Mouse (Mus musculus) CH12.LX (cell line): Measurements from ENCODE around the gene Il2rb. TPM values are rescaled to one million over a fixed set of nuclear protein-coding genes. Genes with fewer than 3 reads are reported as not detected.

Experiments used
- DNase-seq: peaks from one replicate; pipeline ENCODE4 v3.0.0-alpha.2; 2013; ENCODE audit errors: extremely low read depth
- H3K27ac ChIP-seq: 2 replicates; pipeline ENCODE4 v1.5.1; 2012; ENCODE audit warnings: low read depth, mild to moderate bottlenecking, control low read depth, moderate library complexity; ENCODE audit not compliant: insufficient read depth
- H3K27me3 ChIP-seq: replicated peaks from 2 replicates; pipeline ENCODE3; 2012; ENCODE audit warnings: inconsistent platforms
- H3K36me3 ChIP-seq, 2 experiments: replicated peaks in 1 of 2; 2 replicates each; pipeline versions ENCODE3 to v1.6.1; 2012; ENCODE audit warnings: inconsistent platforms in 1 of 2, low read length in 1 of 2, mild to moderate bottlenecking in 1 of 2, mixed read lengths in 1 of 2, moderate library complexity in 1 of 2; ENCODE audit not compliant: control insufficient read depth in 1 of 2, insufficient read depth in 1 of 2
- H3K4me1 ChIP-seq, 2 experiments: 2 replicates each; pipeline ENCODE4 v1.6.1; 2012; ENCODE audit warnings: inconsistent platforms in 1 of 2, moderate library complexity in 1 of 2; ENCODE audit not compliant: insufficient read depth in 2 of 2, control insufficient read depth in 1 of 2
- H3K4me2 ChIP-seq: 2 replicates; pipeline ENCODE4 v1.6.1; 2012; ENCODE audit warnings: low read depth, mild to moderate bottlenecking, control low read depth; ENCODE audit not compliant: poor library complexity, insufficient read depth, severe bottlenecking
- H3K4me3 ChIP-seq, 3 experiments: fragments of 150-350 bp in 1 of 3; sonication (generic) in 1 of 3; replicated peaks in 1 of 3; 2 replicates each; pipeline versions ENCODE3 to v1.5.1; 2011 to 2012; ENCODE audit warnings: low read depth in 2 of 3, low read length in 2 of 3, mild to moderate bottlenecking in 2 of 3, moderate library complexity in 2 of 3, control low read depth in 1 of 3, improper control_type of control experiment in 1 of 3, inconsistent platforms in 1 of 3, mixed read lengths in 1 of 3; ENCODE audit not compliant: poor library complexity in 1 of 3
- H3K79me2 ChIP-seq: replicated peaks from 2 replicates; pipeline ENCODE4 v1.6.1; 2012; ENCODE audit warnings: mild to moderate bottlenecking, moderate library complexity; ENCODE audit not compliant: control insufficient read depth, poor library complexity, insufficient read depth, severe bottlenecking; ENCODE audit errors: extremely low read depth
- H3K9ac ChIP-seq: 2 replicates; pipeline ENCODE4 v1.6.1; 2012; ENCODE audit warnings: low read depth, mild to moderate bottlenecking, control low read depth, moderate library complexity; ENCODE audit not compliant: insufficient read depth
- H3K9me3 ChIP-seq: replicated peaks from 2 replicates; pipeline ENCODE3; 2012; ENCODE audit warnings: low read length, inconsistent platforms, mixed read lengths
- BHLHE40 ChIP-seq: IDR thresholded peaks from 2 replicates; pipeline ENCODE4 v1.6.1; 2011; ENCODE audit warnings: mild to moderate bottlenecking, low read depth, low read length, improper control_type of control experiment
- CHD1 ChIP-seq: IDR thresholded peaks from 2 replicates; pipeline ENCODE4 v1.6.1; 2012; ENCODE audit warnings: low read depth, low read length, improper control_type of control experiment, inconsistent platforms
- CHD2 ChIP-seq: IDR thresholded peaks from 2 replicates; pipeline ENCODE4 v1.6.1; 2011; ENCODE audit warnings: low read length, improper control_type of control experiment
- CTCF ChIP-seq, 2 experiments: IDR thresholded peaks in 1 of 2; conservative IDR thresholded peaks in 1 of 2; 2 replicates each; pipeline ENCODE4 v1.5.1; 2011 to 2012; ENCODE audit warnings: low read depth in 2 of 2, low read length in 2 of 2, improper control_type of control experiment in 1 of 2, inconsistent platforms in 1 of 2, mild to moderate bottlenecking in 1 of 2, moderate library complexity in 1 of 2
- E2F4 ChIP-seq: IDR thresholded peaks from 2 replicates; pipeline ENCODE4 v1.6.1; 2011; ENCODE audit warnings: low read depth, low read length, improper control_type of control experiment; ENCODE audit not compliant: insufficient replicate concordance
- ELF1 ChIP-seq: IDR thresholded peaks from 2 replicates; pipeline ENCODE4 v1.6.1; 2014; ENCODE audit warnings: low read depth, mild to moderate bottlenecking, inconsistent platforms, low read length, improper control_type of control experiment
- EP300 ChIP-seq: IDR thresholded peaks from 2 replicates; pipeline ENCODE4 v1.6.1; 2011; ENCODE audit warnings: low read length, improper control_type of control experiment
- ETS1 ChIP-seq: conservative IDR thresholded peaks from 2 replicates; pipeline ENCODE4 v1.6.1; 2012; ENCODE audit warnings: low read depth, mild to moderate bottlenecking, inconsistent platforms, low read length, improper control_type of control experiment, moderate library complexity
- GABPA ChIP-seq: IDR thresholded peaks from 2 replicates; pipeline ENCODE4 v1.6.1; 2012; ENCODE audit warnings: low read depth, low read length, improper control_type of control experiment, inconsistent platforms; ENCODE audit not compliant: insufficient replicate concordance
- HCFC1 ChIP-seq: IDR thresholded peaks from 2 replicates; pipeline ENCODE4 v1.6.1; 2012; ENCODE audit warnings: low read depth, mild to moderate bottlenecking, inconsistent platforms, low read length, improper control_type of control experiment
- IRF4 ChIP-seq: IDR thresholded peaks from 2 replicates; pipeline ENCODE4 v1.6.1; 2014; ENCODE audit warnings: low read depth, mild to moderate bottlenecking, inconsistent platforms, low read length, improper control_type of control experiment
- JUN ChIP-seq: IDR thresholded peaks from 2 replicates; pipeline ENCODE4 v1.6.1; 2011; ENCODE audit warnings: low read depth, mild to moderate bottlenecking, low read length, improper control_type of control experiment, moderate library complexity; ENCODE audit not compliant: insufficient read depth
- JUND ChIP-seq: conservative IDR thresholded peaks from 2 replicates; pipeline ENCODE4 v1.6.1; 2011; ENCODE audit warnings: low read depth, low read length, improper control_type of control experiment
- KAT2A ChIP-seq: IDR thresholded peaks from 2 replicates; pipeline ENCODE4 v1.6.1; 2012; ENCODE audit warnings: low read length, improper control_type of control experiment, inconsistent platforms; ENCODE audit not compliant: insufficient replicate concordance
- MAFK ChIP-seq: IDR thresholded peaks from 2 replicates; pipeline ENCODE4 v1.6.1; 2011; ENCODE audit warnings: low read length, improper control_type of control experiment; ENCODE audit not compliant: insufficient replicate concordance
- MAX ChIP-seq: IDR thresholded peaks from 2 replicates; pipeline ENCODE4 v1.6.1; 2011; ENCODE audit warnings: low read length, improper control_type of control experiment
- MAZ ChIP-seq: IDR thresholded peaks from 2 replicates; pipeline ENCODE4 v1.6.1; 2012; ENCODE audit warnings: low read depth, mild to moderate bottlenecking, inconsistent platforms, low read length, improper control_type of control experiment, moderate library complexity
- MEF2A ChIP-seq: IDR thresholded peaks from 2 replicates; pipeline ENCODE4 v1.6.1; 2014; ENCODE audit warnings: low read depth, mild to moderate bottlenecking, inconsistent platforms, low read length, improper control_type of control experiment, borderline replicate concordance
- MXI1 ChIP-seq: IDR thresholded peaks from 2 replicates; pipeline ENCODE4 v1.6.1; 2011; ENCODE audit warnings: mild to moderate bottlenecking, low read depth, low read length, improper control_type of control experiment
- MYC ChIP-seq: IDR thresholded peaks from 2 replicates; pipeline ENCODE4 v1.6.1; 2011; ENCODE audit warnings: low read depth, mild to moderate bottlenecking, improper control_type of control experiment, low read length
- NELFE ChIP-seq: IDR thresholded peaks from 2 replicates; pipeline ENCODE4 v1.6.1; 2011; ENCODE audit warnings: low read depth, low read length, improper control_type of control experiment
- NRF1 ChIP-seq: IDR thresholded peaks from 2 replicates; pipeline ENCODE4 v1.6.1; 2014; ENCODE audit warnings: low read depth, mild to moderate bottlenecking, inconsistent platforms, low read length, improper control_type of control experiment, moderate library complexity
- PAX5 ChIP-seq: IDR thresholded peaks from 2 replicates; pipeline ENCODE4 v1.6.1; 2012; ENCODE audit warnings: low read length, inconsistent platforms, mixed read lengths
- POLR2A ChIP-seq: IDR thresholded peaks from 2 replicates; pipeline ENCODE4 v1.6.1; 2011; ENCODE audit warnings: low read depth, mild to moderate bottlenecking, improper control_type of control experiment, low read length
- POLR2AphosphoS2 ChIP-seq: IDR thresholded peaks from 2 replicates; pipeline ENCODE4 v1.6.1; 2011; ENCODE audit warnings: low read depth, low read length, improper control_type of control experiment
- RAD21 ChIP-seq: IDR thresholded peaks from 2 replicates; pipeline ENCODE4 v1.6.1; 2011; ENCODE audit warnings: low read depth, mild to moderate bottlenecking, low read length, improper control_type of control experiment, moderate library complexity
- RCOR1 ChIP-seq: conservative IDR thresholded peaks from 2 replicates; pipeline ENCODE4 v1.6.1; 2012; ENCODE audit warnings: low read depth, mild to moderate bottlenecking, inconsistent platforms, low read length, improper control_type of control experiment
- SIN3A ChIP-seq: IDR thresholded peaks from 2 replicates; pipeline ENCODE4 v1.6.1; 2012; ENCODE audit warnings: low read length, improper control_type of control experiment, inconsistent platforms
- SMC3 ChIP-seq: IDR thresholded peaks from 2 replicates; pipeline ENCODE4 v1.6.1; 2011; ENCODE audit warnings: low read depth, low read length, improper control_type of control experiment
- TBP ChIP-seq: conservative IDR thresholded peaks from 2 replicates; pipeline ENCODE4 v1.6.1; 2011; ENCODE audit warnings: low read depth, low read length, improper control_type of control experiment
- TCF12 ChIP-seq: IDR thresholded peaks from 2 replicates; pipeline ENCODE4 v1.6.1; 2014; ENCODE audit warnings: low read depth, mild to moderate bottlenecking, inconsistent platforms, low read length, improper control_type of control experiment
- UBTF ChIP-seq: IDR thresholded peaks from 2 replicates; pipeline ENCODE4 v1.6.1; 2012; ENCODE audit warnings: low read depth, mild to moderate bottlenecking, inconsistent platforms, low read length, improper control_type of control experiment, moderate library complexity
- USF1 ChIP-seq: IDR thresholded peaks from 2 replicates; pipeline ENCODE4 v1.6.1; 2014; ENCODE audit warnings: low read depth, mild to moderate bottlenecking, inconsistent platforms, low read length, improper control_type of control experiment
- USF2 ChIP-seq: conservative IDR thresholded peaks from 2 replicates; pipeline ENCODE4 v1.6.1; 2011; ENCODE audit warnings: low read depth, low read length, improper control_type of control experiment
- ZC3H11A ChIP-seq: IDR thresholded peaks from 2 replicates; pipeline ENCODE4 v1.6.1; 2012; ENCODE audit warnings: low read depth, mild to moderate bottlenecking, inconsistent platforms, low read length, improper control_type of control experiment
- ZKSCAN1 ChIP-seq: IDR thresholded peaks from 2 replicates; pipeline ENCODE4 v1.6.1; 2012; ENCODE audit warnings: low read depth, inconsistent platforms, low read length, improper control_type of control experiment, borderline replicate concordance
- ZMIZ1 ChIP-seq: IDR thresholded peaks from 2 replicates; pipeline ENCODE4 v1.6.1; 2012; ENCODE audit warnings: low read depth, mild to moderate bottlenecking, inconsistent platforms, low read length, improper control_type of control experiment
- ZNF384 ChIP-seq: IDR thresholded peaks from 2 replicates; pipeline ENCODE4 v1.6.1; 2012; ENCODE audit warnings: low read depth, low read length, improper control_type of control experiment, inconsistent platforms
- dilution Hi-C: fragments of 300-500 bp; cut with MboI; formaldehyde crosslinking; loops from 2 replicates; pipeline ENCODE4 v1.14.3; 2020; ENCODE audit warnings: low sequenced_read_pairs; ENCODE audit not compliant: extremely low pct_unique_long_range_greater_than_20kb, extremely low pct_ligation_motif_present
- in situ Hi-C: fragments of 300-500 bp; cut with MboI; formaldehyde crosslinking; loops from 3 replicates; pipeline ENCODE4 v1.14.3; 2019; ENCODE audit warnings: low sequenced_read_pairs, low pct_ligation_motif_present, low pct_unique_long_range_greater_than_20kb, mixed read lengths
- polyA plus RNA-seq: library from polyadenylated mRNA; unstranded; fragments of >175 nt; gene quantifications from 2 replicates; pipeline ENCODE4 v1.2.1, GENCODE M21; 2012; ENCODE audit warnings: low read depth; ENCODE audit not compliant: insufficient read length
- total RNA-seq, 2 experiments: library from RNA; depleted of rRNA; stranded (reverse); fragments of 300-350 nt in 1 of 2; fragments of >200 nt in 1 of 2; gene quantifications; 2 replicates each; pipeline ENCODE4 v1.2.3; 2012 to 2014

The Il2rb gene
- total RNA-seq (2012; rRNA removed): 31.2 and 34.3 TPM in 2 replicates
- 26.0 and 32.1 TPM in 2 replicates for total RNA-seq (2014; rRNA removed)
- polyA plus RNA-seq: 47.2 and 60.0 TPM in 2 replicates

GRCm38 (mm10) chr15:78494968-78495406 lies at the start of gene Il2rb:
Gene Il2rb (minus strand): TSS chr15:78495271.
- H3K36me3 ChIP-seq: peaks cover 19 to 28% of the 10 kb centered on the region in 2 experiments
- peak within 1 kb of the TSS; percentile 73 for H3K4me2 ChIP-seq
- H3K4me1 ChIP-seq: peaks cover 22 to 50% of the 10 kb centered on the region in 2 experiments
- in situ Hi-C loops (no loop called here), dilution Hi-C loops (no loop called here)
- no peaks in the 10 kb centered on the region for H3K27me3 ChIP-seq
- H3K9me3 ChIP-seq: no peaks in the 10 kb centered on the region
- H3K79me2 ChIP-seq: no peaks in the 10 kb centered on the region
- H3K9ac ChIP-seq: peak within 1 kb of the TSS; percentile 67
- peak within 1 kb of the TSS; percentile 75 for H3K27ac ChIP-seq
- peak within 1 kb of the TSS; percentile 52 to 76 (median 57) for H3K4me3 ChIP-seq
- TF ChIP-seq TCF12 (peak; percentile 52; the same call in 1 of the 2 replicates), MXI1 (0 out of 2 replicates have a peak, but pooled peaks have one; percentile 24), ETS1 (peak; percentile 57; the same call in 1 of the 2 replicates), JUND (no peak), JUN (no peak), SIN3A (peak; percentile 70; the same call in 1 of the 2 replicates), EP300 (peak; percentile 57), POLR2AphosphoS2 (no peak), E2F4 (no peak), MYC (no peak), MEF2A (no peak; the same call in 1 of the 2 replicates), TBP (peak; percentile 49; the same call in 1 of the 2 replicates), SMC3 (no peak), RAD21 (no peak; the same call in 1 of the 2 replicates), NRF1 (peak; percentile 71), PAX5 (no peak), CHD2 (peak; percentile 34; the same call in 1 of the 2 replicates), MAFK (no peak), ZC3H11A (no peak), CHD1 (no peak), RCOR1 (no peak), USF1 (no peak), POLR2A (peak; percentile 61; the same call in 1 of the 2 replicates), BHLHE40 (peak; percentile 88), MAX (no peak; the same call in 1 of the 2 replicates), ZKSCAN1 (no peak), IRF4 (peak; percentile 33; the same call in 1 of the 2 replicates), ELF1 (peak; percentile 78), USF2 (no peak), ZMIZ1 (no peak), MAZ (peak; percentile 70; the same call in 1 of the 2 replicates), UBTF (peak; percentile 27; the same call in 1 of the 2 replicates), ZNF384 (no peak), NELFE (peak; percentile 69), HCFC1 (no peak; the same call in 1 of the 2 replicates), GABPA (no peak), KAT2A (peak; percentile 52; the same call in 1 of the 2 replicates), CTCF (conservative IDR thresholded peaks at IDR 0.05 in 1 of 2, IDR thresholded peaks at IDR 0.05 in 1 of 2; ENCODE audit: low read depth in 2 of 2, low read length in 2 of 2) (no peak)
- peak; percentile 77 for DNase-seq
